Mouse (Mus musculus) heart, postnatal 25 days (tissue): ENCODE measurements at regions not wholly inside any gene's neighbourhood (a gene's known extent, or its start where the extent isn't known, plus 50 kb on each side); places are given as distances from the start of the nearest gene placed in this dataset.
"Not testable (repeated sequence)": the region's sequence is repeated elsewhere in the genome, so short reads cannot be mapped to it uniquely, and the experiment has no call there.

ENCODE experiments used
- DNase-seq: peaks from one replicate; pipeline ENCODE4 v3.0.0; 2022; ENCODE audit warnings: low spot score
- intact Hi-C: fragments of 180-260 bp; cut with DNase I; formaldehyde crosslinking; loops from one replicate; pipeline ENCODE4 v1.15.1; 2025

- no peak for DNase-seq
- intact Hi-C loops, result no loop called here
Measured at GRCm38 (mm10) chr1:136680173-136680572, 55.5 kb downstream of the Zfp281 start.

GRCm38 (mm10) chr1:136682311-136682710 is 57.6 kb downstream of the Zfp281 start:
- DNase-seq, intact Hi-C loops: not testable (repeated sequence)

- peak; percentile 67 for DNase-seq
- intact Hi-C loops, result no loop called here
Measured at GRCm38 (mm10) chr1:136683061-136683531, 58.4 kb downstream of the Zfp281 start.

- peak; percentile 36 for DNase-seq
- intact Hi-C loops, result no loop called here
Measured at GRCm38 (mm10) chr1:136683561-136684131, 58.9 kb downstream of the Zfp281 start.

GRCm38 (mm10) chr1:136684481-136684880 is 59.8 kb downstream of the Zfp281 start:
- no peak for DNase-seq
- intact Hi-C loops, result no loop called here

- DNase-seq, result peak; percentile 37
- intact Hi-C loops, result no loop called here
Measured at GRCm38 (mm10) chr1:136685191-136686060, 60.7 kb downstream of the Zfp281 start.

- intact Hi-C loops, result no loop called here
- no peak for DNase-seq
Measured at GRCm38 (mm10) chr1:136686467-136686866, 61.8 kb downstream of the Zfp281 start.

GRCm38 (mm10) chr1:136690068-136690467 is 65.4 kb downstream of the Zfp281 start:
- intact Hi-C loops, result no loop called here
- DNase-seq, result no peak

GRCm38 (mm10) chr1:136693421-136693820 is 68.7 kb downstream of the Zfp281 start:
- intact Hi-C loops, result no loop called here
- no peak for DNase-seq

- intact Hi-C loops, result no loop called here
- no peak for DNase-seq
Measured at GRCm38 (mm10) chr1:136694983-136695382, 70.3 kb downstream of the Zfp281 start.

- intact Hi-C loops, result no loop called here
- no peak for DNase-seq
Measured at GRCm38 (mm10) chr1:136696077-136696641, 71.5 kb downstream of the Zfp281 start.

GRCm38 (mm10) chr1:136698454-136699152 is 73.9 kb downstream of the Zfp281 start:
- intact Hi-C loops, result no loop called here
- DNase-seq, result peak; percentile 39

GRCm38 (mm10) chr1:136699153-136699524 is 74.4 kb downstream of the Zfp281 start:
- DNase-seq, result no peak
- intact Hi-C loops, result no loop called here

GRCm38 (mm10) chr1:136699571-136699970 is 74.9 kb downstream of the Zfp281 start:
- DNase-seq, result no peak
- intact Hi-C loops, result no loop called here

GRCm38 (mm10) chr1:136704139-136704538 is 79.4 kb downstream of the Zfp281 start:
- intact Hi-C loops, result no loop called here

GRCm38 (mm10) chr1:136706509-136706908 is 81.8 kb downstream of the Zfp281 start:
- no peak for DNase-seq
- intact Hi-C loops, result no loop called here

More at GRCm38 (mm10) chr1:136704139-136704538, 79.4 kb downstream of the Zfp281 start:
- no peak for DNase-seq

- no peak for DNase-seq
- intact Hi-C loops, result no loop called here
Measured at GRCm38 (mm10) chr1:136707394-136707793, 82.7 kb downstream of the Zfp281 start.

- intact Hi-C loops, result no loop called here
- no peak for DNase-seq
Measured at GRCm38 (mm10) chr1:136707866-136708265, 83.2 kb downstream of the Zfp281 start.

- intact Hi-C loops, result no loop called here
- no peak for DNase-seq
Measured at GRCm38 (mm10) chr1:136710196-136710595, 85.5 kb downstream of the Zfp281 start.

GRCm38 (mm10) chr1:136711243-136711642 is 86.5 kb downstream of the Zfp281 start:
- intact Hi-C loops, result no loop called here
- no peak for DNase-seq
